Mouse (Mus musculus): ENCODE data around the gene Tmem269. TPM values are rescaled to one million over a fixed set of nuclear protein-coding genes. Genes with fewer than 3 reads are reported as not detected.
A peak's percentile ranks its signal among the peaks of the same experiment; 100 is the strongest.

The Tmem269 gene
- polyA plus RNA-seq, 1 experiment = 0.06 TPM

DNA sequence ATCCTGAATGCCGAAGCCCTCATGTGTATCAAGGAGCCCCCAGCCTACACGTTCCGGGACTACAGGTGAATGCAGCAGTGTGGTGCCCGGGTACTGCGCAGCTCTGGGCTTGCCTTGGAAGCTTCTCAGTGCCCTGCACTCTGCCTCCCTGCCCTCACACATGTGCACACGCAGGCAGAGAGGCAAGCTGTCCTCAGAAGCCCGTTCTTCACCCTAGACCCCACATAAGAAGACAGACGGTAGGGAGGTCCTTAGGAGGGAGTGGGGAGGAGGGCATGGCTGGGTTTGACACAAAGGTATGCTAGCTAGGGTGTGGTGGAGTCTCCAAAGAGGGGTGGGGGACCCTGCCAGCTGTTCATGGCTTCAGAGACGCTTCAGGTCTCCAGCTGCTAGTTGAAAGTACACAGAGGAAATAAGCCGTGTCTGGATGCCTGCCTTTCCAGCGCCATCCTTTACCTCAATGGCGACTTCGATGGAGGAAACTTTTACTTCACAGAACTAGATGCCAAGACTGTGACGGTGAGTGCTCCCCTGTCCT lies 28.7 kb upstream of the Tmem269 start:
- Histone ChIP-seq H3K36me3 (ENCODE audit: control insufficient read depth, insufficient read depth, low read length) (no peaks in the 10 kb centered on the region), H3K27me3 (ENCODE audit: control insufficient read depth, insufficient read depth, low read length) (no peaks in the 10 kb centered on the region), H3K27ac (ENCODE audit: insufficient read depth, low read length) (no peak overlapping the region), H3K4me1 (ENCODE audit: control insufficient read depth, insufficient read depth, insufficient read length) (no peaks in the 10 kb centered on the region), H3K4me3 (ENCODE audit: extremely low read depth, insufficient read depth, insufficient read length) (no peak overlapping the region)
- 77% methylated on average over 14 of the region's 14 CpGs for WGBS
- DNase-seq (ENCODE audit: low read depth in 1 of 2, low spot score in 2 of 2) = no peak
- TF ChIP-seq CTCF (IDR thresholded peaks at IDR 0.05; ENCODE audit: extremely low read depth, insufficient read depth, insufficient read length, insufficient replicate concordance) (no peak), POLR2A (IDR thresholded peaks at IDR 0.05; ENCODE audit: low read depth, low read length) (no peak)

DNA sequence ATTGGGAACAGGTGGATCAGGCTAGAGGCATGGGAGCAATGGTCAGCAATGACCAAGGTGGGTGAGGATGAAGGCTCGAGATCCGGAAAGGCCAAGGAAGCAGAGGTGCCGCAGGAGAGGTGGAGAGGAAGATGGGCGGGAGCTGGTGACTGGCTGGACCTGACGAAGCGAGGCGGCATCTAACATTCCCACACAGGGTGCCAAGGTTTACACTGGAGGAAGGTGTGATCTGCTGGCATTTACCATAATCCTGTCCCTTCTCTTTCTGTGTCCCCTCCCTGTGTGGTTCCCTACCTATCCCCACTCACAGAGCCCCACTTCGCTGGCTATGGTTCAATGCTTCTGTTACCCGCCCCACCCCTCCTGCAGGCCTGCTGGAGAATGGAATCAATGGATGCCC lies 27.9 kb upstream of the Tmem269 start:
- no peaks in the 10 kb centered on the region for H3K36me3 ChIP-seq (ENCODE audit: control insufficient read depth, insufficient read depth, low read length)
- WGBS = 85% methylated on average over 9 of the region's 9 CpGs
- TF ChIP-seq POLR2A (IDR thresholded peaks at IDR 0.05; ENCODE audit: low read depth, low read length) (no peak), CTCF (IDR thresholded peaks at IDR 0.05; ENCODE audit: extremely low read depth, insufficient read depth, insufficient read length, insufficient replicate concordance) (no peak)

DNA sequence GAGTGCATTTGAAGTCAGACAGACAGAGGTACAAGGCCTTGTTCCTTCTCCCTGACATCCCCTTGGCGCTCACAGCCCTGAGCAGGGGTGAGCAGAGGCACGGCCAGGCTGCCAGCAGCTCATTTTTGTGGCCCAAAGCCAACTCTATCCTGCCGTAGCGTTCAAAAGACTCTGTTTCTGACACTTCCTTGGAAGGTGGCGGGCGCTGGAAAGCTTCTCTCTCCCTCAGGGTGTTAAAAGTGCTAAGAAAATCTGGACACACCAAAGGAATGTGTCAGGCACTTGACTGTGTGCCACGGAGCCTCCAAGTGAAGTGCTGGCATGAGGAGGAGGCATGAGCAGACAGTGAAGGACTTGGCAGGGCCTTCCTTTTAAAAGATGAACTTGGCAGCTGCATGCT lies 27.5 kb upstream of the Tmem269 start:
- no peak for TF ChIP-seq POLR2A (IDR thresholded peaks at IDR 0.05; ENCODE audit: low read depth, low read length)
- TF ChIP-seq CTCF (IDR thresholded peaks at IDR 0.05; ENCODE audit: extremely low read depth, insufficient read depth, insufficient read length, insufficient replicate concordance) = no peak
- 83% methylated on average over 7 of the region's 7 CpGs for WGBS
- Histone ChIP-seq H3K27ac (ENCODE audit: insufficient read depth, low read length) (no peak overlapping the region), H3K4me1 (ENCODE audit: control insufficient read depth, insufficient read depth, insufficient read length) (no peaks in the 10 kb centered on the region), H3K4me3 (ENCODE audit: extremely low read depth, insufficient read depth, insufficient read length) (no peak overlapping the region), H3K27me3 (ENCODE audit: control insufficient read depth, insufficient read depth, low read length) (no peaks in the 10 kb centered on the region), H3K36me3 (ENCODE audit: control insufficient read depth, insufficient read depth, low read length) (no peaks in the 10 kb centered on the region)
- DNase-seq (ENCODE audit: low read depth in 1 of 2, low spot score in 2 of 2) = no peak

More for the DNA sequence above, 27.9 kb upstream of the Tmem269 start:
- no peak for DNase-seq (ENCODE audit: low read depth in 1 of 2, low spot score in 2 of 2)
- H3K4me3 ChIP-seq (ENCODE audit: extremely low read depth, insufficient read depth, insufficient read length) = no peak overlapping the region
- no peaks in the 10 kb centered on the region for H3K27me3 ChIP-seq (ENCODE audit: control insufficient read depth, insufficient read depth, low read length)
- no peaks in the 10 kb centered on the region for H3K4me1 ChIP-seq (ENCODE audit: control insufficient read depth, insufficient read depth, insufficient read length)
- no peak overlapping the region for H3K27ac ChIP-seq (ENCODE audit: insufficient read depth, low read length)

DNA sequence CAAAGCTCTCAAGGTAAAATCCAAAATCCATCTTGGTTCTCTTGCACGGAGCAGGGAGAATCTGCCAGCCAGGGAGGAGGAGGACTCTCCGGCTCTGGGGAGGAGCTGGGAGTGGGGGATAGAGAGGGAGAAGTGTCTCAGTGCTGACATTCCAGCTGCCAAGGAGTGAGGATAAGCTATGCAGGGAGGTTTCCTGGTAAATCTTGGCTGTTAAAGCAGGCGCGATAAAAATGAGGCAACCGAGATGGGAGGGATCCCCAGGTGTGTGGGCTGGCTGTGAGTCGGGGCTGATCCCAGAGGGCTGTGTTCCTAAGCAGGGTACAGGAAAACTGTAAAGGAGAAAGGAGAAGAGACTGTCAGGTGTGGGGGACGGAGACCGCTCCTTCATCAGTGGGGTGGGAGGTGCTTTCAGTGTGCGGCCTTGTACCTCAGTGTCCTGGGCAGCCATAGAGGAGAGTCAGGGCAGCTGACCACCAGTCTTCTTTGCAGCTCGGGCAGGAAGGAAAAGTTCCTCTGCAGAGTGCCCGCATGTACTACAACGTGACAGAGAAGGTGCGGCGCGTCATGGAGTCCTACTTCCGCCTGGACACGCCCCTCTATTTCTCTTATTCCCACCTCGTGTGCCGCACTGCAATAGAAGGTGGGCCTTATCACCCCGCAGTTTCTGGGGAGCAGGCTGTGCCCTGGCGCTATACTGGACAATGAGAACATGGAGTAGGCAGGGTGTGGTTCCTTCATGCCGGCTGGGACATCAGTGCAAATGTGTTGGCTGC lies 26.6 kb upstream of the Tmem269 start:
- TF ChIP-seq CTCF (IDR thresholded peaks at IDR 0.05; ENCODE audit: extremely low read depth, insufficient read depth, insufficient read length, insufficient replicate concordance) (no peak), POLR2A (IDR thresholded peaks at IDR 0.05; ENCODE audit: low read depth, low read length) (no peak)
- Histone ChIP-seq H3K4me1 (ENCODE audit: control insufficient read depth, insufficient read depth, insufficient read length) (no peaks in the 10 kb centered on the region), H3K27ac (ENCODE audit: insufficient read depth, low read length) (no peak overlapping the region), H3K4me3 (ENCODE audit: extremely low read depth, insufficient read depth, insufficient read length) (no peak overlapping the region), H3K27me3 (ENCODE audit: control insufficient read depth, insufficient read depth, low read length) (no peaks in the 10 kb centered on the region), H3K36me3 (ENCODE audit: control insufficient read depth, insufficient read depth, low read length) (no peaks in the 10 kb centered on the region)
- WGBS = 93% methylated on average over 22 of the region's 22 CpGs
- no peak for DNase-seq (ENCODE audit: low read depth in 1 of 2, low spot score in 2 of 2)

GRCm38 (mm10) chr4:119242571-119242970 lies 24.6 kb upstream of the Tmem269 start:
- H3K27me3 ChIP-seq (ENCODE audit: control insufficient read depth, insufficient read depth, low read length) = no peaks in the 10 kb centered on the region
- TF ChIP-seq POLR2A (IDR thresholded peaks at IDR 0.05; ENCODE audit: low read depth, low read length) (no peak), CTCF (IDR thresholded peaks at IDR 0.05; ENCODE audit: extremely low read depth, insufficient read depth, insufficient read length, insufficient replicate concordance) (no peak)
- no peak overlapping the region for H3K27ac ChIP-seq (ENCODE audit: insufficient read depth, low read length)
- H3K4me1 ChIP-seq (ENCODE audit: control insufficient read depth, insufficient read depth, insufficient read length) = peaks cover 3% of the 10 kb centered on the region; the same call in 1 of the 2 replicates
- no peak for DNase-seq (ENCODE audit: low read depth in 1 of 2, low spot score in 2 of 2)
- no peaks in the 10 kb centered on the region for H3K36me3 ChIP-seq (ENCODE audit: control insufficient read depth, insufficient read depth, low read length)
- no peak overlapping the region for H3K4me3 ChIP-seq (ENCODE audit: extremely low read depth, insufficient read depth, insufficient read length)
- 95% methylated on average over 12 of the region's 12 CpGs for WGBS

- WGBS = 82% methylated on average over 14 of the region's 14 CpGs
- Histone ChIP-seq H3K27ac (ENCODE audit: insufficient read depth, low read length) (no peak overlapping the region), H3K27me3 (ENCODE audit: control insufficient read depth, insufficient read depth, low read length) (no peaks in the 10 kb centered on the region), H3K36me3 (ENCODE audit: control insufficient read depth, insufficient read depth, low read length) (no peaks in the 10 kb centered on the region), H3K4me3 (ENCODE audit: extremely low read depth, insufficient read depth, insufficient read length) (no peak overlapping the region), H3K4me1 (ENCODE audit: control insufficient read depth, insufficient read depth, insufficient read length) (peaks cover 3% of the 10 kb centered on the region; the same call in 1 of the 2 replicates)
- TF ChIP-seq POLR2A (IDR thresholded peaks at IDR 0.05; ENCODE audit: low read depth, low read length) (no peak), CTCF (IDR thresholded peaks at IDR 0.05; ENCODE audit: extremely low read depth, insufficient read depth, insufficient read length, insufficient replicate concordance) (peak; percentile 15; the same call in 1 of the 2 replicates)
- no peak for DNase-seq (ENCODE audit: low read depth in 1 of 2, low spot score in 2 of 2)
Measured at GRCm38 (mm10) chr4:119241664-119242063, 23.6 kb upstream of the Tmem269 start.
